Mouse (Mus musculus) small intestine, adult 2 months (tissue): ENCODE results near the gene Uba6. TPM values are rescaled to one million over a fixed set of nuclear protein-coding genes. Genes with fewer than 3 reads are reported as not detected.

Source experiments
- H3K27ac ChIP-seq: fragments of 200-500 bp; 2 replicates; pipeline ENCODE4 v1.5.1; 2012; ENCODE audit warnings: low read depth, low read length, control low read depth, inconsistent platforms; ENCODE audit not compliant: insufficient read depth
- H3K27me3 ChIP-seq: fragments of 200-500 bp; 2 replicates; pipeline ENCODE4 v1.6.1; 2012; ENCODE audit warnings: mild to moderate bottlenecking, moderate library complexity, low read length, inconsistent platforms; ENCODE audit not compliant: control insufficient read depth, insufficient read depth
- H3K36me3 ChIP-seq: fragments of 200-500 bp; 2 replicates; pipeline ENCODE4 v1.6.1; 2012; ENCODE audit warnings: mild to moderate bottlenecking, low read length, control low read depth, inconsistent platforms; ENCODE audit not compliant: control insufficient read depth, insufficient read depth
- H3K4me1 ChIP-seq: fragments of 200-500 bp; 2 replicates; pipeline ENCODE4 v1.6.1; 2012; ENCODE audit warnings: low read length, inconsistent platforms, mixed read lengths; ENCODE audit not compliant: control insufficient read depth, insufficient read depth, insufficient read length
- H3K4me3 ChIP-seq: fragments of 200-500 bp; 2 replicates; pipeline ENCODE4 v1.5.1; 2012; ENCODE audit warnings: low read depth, mild to moderate bottlenecking, control low read depth, inconsistent platforms, low read length, moderate library complexity
- CTCF ChIP-seq: fragments of 200-500 bp; IDR thresholded peaks from 2 replicates; pipeline ENCODE4 v1.5.1; 2012; ENCODE audit warnings: low read depth, mild to moderate bottlenecking, control low read depth, inconsistent platforms, low read length, moderate library complexity, mixed read lengths; ENCODE audit not compliant: insufficient replicate concordance, insufficient read length; ENCODE audit errors: extremely low read depth
- POLR2A ChIP-seq: fragments of 200-500 bp; IDR thresholded peaks from 2 replicates; pipeline ENCODE4 v1.6.1; 2012; ENCODE audit warnings: low read depth, mild to moderate bottlenecking, control low read depth, inconsistent platforms, low read length, moderate library complexity
- WGBS: fragments of 180-500 bp; shearing (Covaris S2); methylation state at CpG from one replicate; pipeline ENCODE4 v1.1.7; 2018; 5-methylcytosine and 5-hydroxymethylcytosine counted together
- polyA plus RNA-seq: library from polyadenylated mRNA; depleted of rRNA; stranded (reverse); fragments of >200 nt; gene quantifications from 2 replicates; pipeline ENCODE4 v1.2.3, GENCODE M21; 2012; rRNA removed

Uba6 gene
- polyA plus RNA-seq: 0.19 and 0.56 TPM in 2 replicates

DNA sequence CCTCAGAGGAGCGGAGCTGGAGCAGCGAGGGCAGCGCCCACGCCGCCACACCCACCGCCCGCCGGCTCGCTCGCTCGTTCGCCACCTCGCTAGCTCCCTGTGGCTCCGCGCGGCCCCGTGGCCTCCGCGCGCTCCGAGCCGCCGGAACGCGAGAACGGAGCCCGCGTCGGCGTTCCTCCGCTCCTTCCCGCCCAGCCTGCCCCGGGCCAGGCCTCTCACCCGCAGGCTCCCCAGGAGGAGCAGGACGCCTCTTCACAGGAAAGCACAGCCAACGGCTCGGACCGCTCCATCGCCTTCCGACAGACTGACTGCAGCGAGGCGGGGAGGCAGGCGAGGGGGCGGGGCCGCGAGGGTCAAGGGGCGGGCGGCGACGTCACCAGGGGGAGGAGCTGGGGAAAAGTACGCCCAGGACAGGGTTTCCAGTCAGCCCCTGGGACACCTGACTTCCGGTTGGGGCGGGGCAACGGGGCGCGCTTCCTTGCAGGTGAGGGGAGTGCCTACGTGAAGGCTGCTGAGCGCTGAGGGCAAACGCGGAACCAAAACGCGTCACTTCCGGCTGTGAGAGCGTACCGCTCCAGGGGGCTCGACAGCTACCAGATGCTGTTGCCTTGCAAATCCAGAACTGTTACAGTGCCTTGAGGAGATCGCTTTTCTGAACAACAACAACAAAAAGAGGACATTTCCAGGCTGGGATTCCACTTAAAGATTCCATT is at the start of gene Uba6:
Gene Uba6 (minus strand): TSS at position 355 of the 713 bp plus-strand sequence.
- whole genome bisulfite sequencing: under 1% methylated on average over 66 of the region's 67 CpGs
- Histone ChIP-seq H3K4me1 (no peaks in the 10 kb centered on the region; the same call in 1 of the 2 replicates), H3K27ac (peak within 1 kb of the TSS; percentile 62), H3K36me3 (peaks cover 6% of the 10 kb centered on the region; the same call in 1 of the 2 replicates), H3K27me3 (no peaks in the 10 kb centered on the region), H3K4me3 (peak within 1 kb of the TSS; percentile 95)
- no peak for TF ChIP-seq CTCF
- peak; percentile 44; the same call in 1 of the 2 replicates for TF ChIP-seq POLR2A

DNA sequence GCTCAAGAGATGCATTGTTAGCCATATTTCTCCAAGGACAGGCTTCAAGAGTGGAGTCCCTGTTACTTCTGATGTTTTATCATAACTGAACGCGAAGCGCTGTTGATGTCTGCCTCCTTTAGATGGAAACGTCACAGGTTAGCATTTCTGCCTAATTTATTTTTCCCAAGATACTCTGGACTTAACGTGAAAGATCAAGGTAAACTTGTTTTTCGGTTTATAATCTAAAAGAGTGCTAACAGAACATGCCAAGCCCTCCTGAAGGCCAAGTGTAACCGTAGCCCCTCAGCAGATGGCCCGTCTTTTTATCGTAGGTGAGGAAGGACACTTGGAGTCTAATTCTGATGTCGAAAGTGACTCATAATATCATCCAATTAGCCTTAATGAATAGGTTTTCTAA is 25.2 kb upstream of the Uba6 start, which contains the start of gene Gnrhr:
Gene Gnrhr (minus strand): TSS at position 101 of the 400 bp plus-strand sequence.
- H3K4me3 ChIP-seq: no peak within 1 kb of the TSS
- no peak for TF ChIP-seq POLR2A
- no peak for TF ChIP-seq CTCF
- no peaks in the 10 kb centered on the region for H3K36me3 ChIP-seq
- WGBS: 89% methylated on average over 10 of the region's 10 CpGs
- no peaks in the 10 kb centered on the region for H3K4me1 ChIP-seq
- H3K27me3 ChIP-seq: no peaks in the 10 kb centered on the region; the same call in 1 of the 2 replicates
- H3K27ac ChIP-seq: no peak within 1 kb of the TSS

DNA sequence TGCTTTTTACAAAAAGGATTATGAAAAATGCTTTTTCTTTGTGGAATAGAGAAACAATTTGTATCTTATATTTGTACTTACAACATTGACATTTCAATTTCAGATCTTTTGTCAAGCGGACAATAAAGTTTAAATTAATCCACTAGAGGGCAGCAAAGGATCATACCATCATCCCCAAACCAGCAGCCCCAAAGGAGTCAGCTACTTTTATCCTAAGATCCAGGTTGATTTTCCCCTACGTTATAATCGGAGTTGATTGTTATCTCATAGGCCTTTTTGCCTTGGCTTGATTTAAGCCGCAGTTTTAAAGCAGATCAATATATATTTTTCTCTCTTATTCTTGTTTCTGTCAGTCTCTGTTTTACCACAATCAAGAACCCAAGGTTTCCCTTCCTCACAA is 18.8 kb upstream of the Uba6 start:
- no peak for TF ChIP-seq CTCF
- TF ChIP-seq POLR2A: no peak
- Histone ChIP-seq H3K27ac (no peak overlapping the region), H3K4me1 (no peaks in the 10 kb centered on the region), H3K36me3 (no peaks in the 10 kb centered on the region), H3K4me3 (no peak overlapping the region), H3K27me3 (no peaks in the 10 kb centered on the region)
- WGBS: 9% methylated on average over 4 of the region's 4 CpGs

DNA sequence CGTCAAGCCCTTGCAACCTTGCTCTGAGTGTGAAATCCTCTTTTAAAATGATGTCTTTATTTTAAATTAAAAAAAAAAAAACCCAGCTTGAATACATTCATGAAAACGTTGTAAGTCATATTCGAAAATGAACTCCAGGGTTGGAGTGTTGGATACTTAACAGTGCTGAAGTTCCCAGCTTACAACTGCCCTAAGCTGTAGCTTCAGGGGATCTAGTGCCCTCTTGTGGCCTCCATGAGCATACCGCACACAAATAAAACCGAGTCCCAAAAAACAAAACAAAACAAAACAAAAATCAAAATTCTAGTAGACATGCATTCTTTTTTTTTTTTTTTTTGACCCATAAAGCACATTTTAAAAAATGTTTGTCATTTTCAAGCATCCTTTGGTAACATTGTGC is 18.2 kb upstream of the Uba6 start:
- Histone ChIP-seq H3K27ac (no peak overlapping the region), H3K4me1 (no peaks in the 10 kb centered on the region), H3K36me3 (no peaks in the 10 kb centered on the region), H3K27me3 (no peaks in the 10 kb centered on the region), H3K4me3 (no peak overlapping the region)
- 24% methylated on average over 5 of the region's 5 CpGs for WGBS
- TF ChIP-seq CTCF (peak; percentile 36; the same call in 1 of the 2 replicates), POLR2A (no peak)

DNA sequence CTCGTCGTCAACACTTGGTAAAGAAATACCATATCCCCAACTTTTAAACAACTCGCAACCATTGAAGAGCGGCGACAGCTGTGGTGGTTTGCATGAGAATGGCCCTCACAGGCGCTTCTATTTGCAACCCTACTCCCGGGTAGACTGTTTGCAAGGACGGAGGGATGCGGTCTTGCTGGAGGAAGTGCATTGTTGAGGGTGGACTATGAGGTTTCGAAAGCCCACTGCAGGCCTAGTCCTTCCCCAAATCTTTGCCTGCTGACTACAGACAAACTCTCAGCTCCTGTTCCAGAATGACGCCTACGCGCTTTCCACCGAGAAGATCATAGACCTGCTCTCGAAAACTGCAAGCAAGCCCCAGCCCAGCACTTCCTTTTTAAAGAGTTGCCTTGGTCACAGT is 17.7 kb upstream of the Uba6 start:
- H3K36me3 ChIP-seq: no peaks in the 10 kb centered on the region
- TF ChIP-seq POLR2A (no peak), CTCF (no peak)
- H3K4me3 ChIP-seq: no peak overlapping the region
- H3K27ac ChIP-seq: no peak overlapping the region
- H3K27me3 ChIP-seq: no peaks in the 10 kb centered on the region
- WGBS: 62% methylated on average over 15 of the region's 15 CpGs
- no peaks in the 10 kb centered on the region for H3K4me1 ChIP-seq

DNA sequence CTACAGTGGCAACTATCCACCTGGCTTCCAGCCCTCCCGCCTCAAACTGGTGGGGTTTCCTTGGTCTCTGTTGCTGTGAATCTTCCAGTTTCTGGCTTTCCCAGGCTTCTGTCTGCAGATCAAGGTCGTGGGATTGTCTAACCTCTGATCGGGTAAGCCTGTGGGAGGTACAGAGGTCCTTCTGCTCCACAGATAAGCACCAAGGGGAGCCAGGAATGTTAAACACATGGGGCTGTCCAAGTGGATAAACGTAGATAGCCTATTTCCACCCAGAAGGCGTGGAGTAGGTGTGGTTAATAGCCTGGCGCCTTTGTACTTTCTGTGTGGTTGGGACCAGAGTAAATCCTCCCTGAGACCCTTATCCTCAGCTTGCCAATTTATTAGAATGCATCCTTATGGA is 14.8 kb upstream of the Uba6 start:
- no peaks in the 10 kb centered on the region for H3K4me1 ChIP-seq
- H3K27me3 ChIP-seq: no peaks in the 10 kb centered on the region
- no peak overlapping the region for H3K4me3 ChIP-seq
- TF ChIP-seq POLR2A (no peak), CTCF (no peak)
- WGBS: 41% methylated on average over 6 of the region's 6 CpGs
- H3K36me3 ChIP-seq: no peaks in the 10 kb centered on the region
- no peak overlapping the region for H3K27ac ChIP-seq

DNA sequence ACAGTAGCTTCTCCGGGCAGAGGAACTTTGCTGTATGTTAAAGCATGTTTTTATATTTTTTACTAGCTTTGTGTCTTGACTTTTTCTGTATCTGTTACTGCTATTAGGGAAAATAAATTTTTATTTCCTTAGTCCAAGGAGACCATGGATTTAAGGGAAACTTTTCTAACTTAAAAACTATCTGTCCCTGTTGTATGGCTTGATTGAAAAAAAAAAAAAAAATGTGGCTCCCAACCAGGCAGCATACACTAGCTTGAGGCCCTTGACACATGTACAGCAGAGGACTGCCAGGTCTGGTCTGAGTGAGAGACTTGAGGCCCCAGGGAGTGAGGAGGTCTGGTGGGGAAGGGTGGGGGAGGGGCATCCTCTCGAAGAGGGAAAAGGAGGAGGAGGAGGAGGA is 1.2 kb upstream of the Uba6 start:
- WGBS: 65% methylated on average over 2 of the region's 2 CpGs
- no peaks in the 10 kb centered on the region for H3K36me3 ChIP-seq
- no peak overlapping the region for H3K27ac ChIP-seq
- no peaks in the 10 kb centered on the region; the same call in 1 of the 2 replicates for H3K4me1 ChIP-seq
- no peaks in the 10 kb centered on the region for H3K27me3 ChIP-seq
- no peak overlapping the region for H3K4me3 ChIP-seq
- TF ChIP-seq CTCF: no peak
- no peak for TF ChIP-seq POLR2A

DNA sequence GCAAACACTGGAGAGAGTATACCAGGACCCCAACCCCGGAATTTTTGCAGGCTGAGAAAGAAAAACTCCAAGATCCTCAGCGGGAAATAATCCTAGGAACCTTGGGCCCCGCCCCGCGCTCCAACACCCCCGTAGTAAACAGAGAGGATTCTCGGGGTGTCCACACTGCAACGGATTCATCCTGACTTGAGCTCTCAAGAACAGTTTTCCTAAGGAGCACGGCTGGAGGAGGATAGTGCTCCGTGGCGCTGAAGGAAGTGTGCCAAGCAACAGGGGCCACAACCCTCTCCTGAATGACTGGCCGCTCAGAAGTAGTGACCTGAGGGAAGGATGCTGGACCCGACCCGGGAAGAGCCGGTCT is 535 bp downstream of the Uba6 start:
- WGBS: under 1% methylated on average over 15 of the region's 15 CpGs
- H3K27me3 ChIP-seq: no peaks in the 10 kb centered on the region
- H3K4me3 ChIP-seq: peak overlapping the region; percentile 95
- H3K27ac ChIP-seq: peak overlapping the region; percentile 62
- no peaks in the 10 kb centered on the region; the same call in 1 of the 2 replicates for H3K4me1 ChIP-seq
- TF ChIP-seq CTCF (no peak), POLR2A (no peak)
- peaks cover 6% of the 10 kb centered on the region; the same call in 1 of the 2 replicates for H3K36me3 ChIP-seq
